Mouse (Mus musculus) kidney, postnatal 0 days (tissue): ENCODE results near the gene Pole2. TPM values are rescaled to one million over a fixed set of nuclear protein-coding genes. Genes with fewer than 3 reads are reported as not detected.

ENCODE experiments used
- ATAC-seq: fragments of 200-750 bp; cut with Nextera tagmentation; replicated peaks from 2 replicates; pipeline ENCODE4 v1.8.0; 2017; ENCODE audit warnings: low read depth, moderate number of reproducible peaks, moderate TSS enrichment, moderate library complexity; ENCODE audit not compliant: low FRiP score
- DNase-seq: peaks from one replicate; pipeline ENCODE4 v3.0.0-alpha.2; 2016; ENCODE audit warnings: low spot score
- H3K27ac ChIP-seq: fragments of 300-500 bp; sonication (generic); 2 replicates; pipeline ENCODE4 v1.5.1; 2014; ENCODE audit warnings: mild to moderate bottlenecking
- H3K27me3 ChIP-seq: fragments of 300-500 bp; sonication (generic); 2 replicates; pipeline ENCODE4 v1.6.1; 2014; ENCODE audit warnings: low read length, mixed read lengths; ENCODE audit not compliant: insufficient read depth
- H3K36me3 ChIP-seq: fragments of 300-500 bp; sonication (generic); 2 replicates; pipeline ENCODE4 v1.6.1; 2014; ENCODE audit warnings: low read length, mixed read lengths; ENCODE audit not compliant: insufficient read depth
- H3K4me1 ChIP-seq: fragments of 300-500 bp; sonication (generic); replicated peaks from 2 replicates; pipeline ENCODE4 v1.6.1; 2014; ENCODE audit warnings: antibody characterized with exemption, low read length, mixed read lengths; ENCODE audit not compliant: insufficient read depth
- H3K4me2 ChIP-seq: fragments of 300-500 bp; sonication (generic); 2 replicates; pipeline ENCODE4 v1.6.1; 2014; ENCODE audit warnings: mild to moderate bottlenecking, low read length, moderate library complexity, mixed read lengths
- H3K4me3 ChIP-seq: fragments of 300-500 bp; sonication (generic); replicated peaks from 2 replicates; pipeline ENCODE4 v1.5.1; 2014; ENCODE audit warnings: low read depth, low read length
- H3K9ac ChIP-seq: fragments of 300-500 bp; sonication (generic); 2 replicates; pipeline ENCODE4 v1.6.1; 2014; ENCODE audit warnings: low read depth, low read length
- H3K9me3 ChIP-seq: fragments of 300-500 bp; sonication (generic); replicated peaks from 2 replicates; pipeline ENCODE4 v1.6.1; 2016; ENCODE audit warnings: low read length, inconsistent platforms, mixed read lengths
- CTCF ChIP-seq: IDR thresholded peaks from 2 replicates; pipeline ENCODE4 v1.5.1; 2016; ENCODE audit warnings: antibody characterized with exemption, low read depth, mild to moderate bottlenecking, moderate library complexity
- WGBS: fragments of 180-500 bp; shearing (Covaris S2); extraction: QIAGEN DNeasy Blood & Tissue Kit; methylation state at CpG from one replicate; pipeline ENCODE4 v1.1.7; 2014; 5-methylcytosine and 5-hydroxymethylcytosine counted together
- polyA plus RNA-seq: library from polyadenylated mRNA; unstranded; fragments of >200 nt; fragmentation: Nextera tagmentation; extraction: Ambion mirVana; gene quantifications from 2 replicates; pipeline ENCODE4 v1.2.1, GENCODE M21; 2015

The Pole2 gene
- polyA plus RNA-seq, 1 experiment from 2014 or later, result 15.3 TPM

DNA sequence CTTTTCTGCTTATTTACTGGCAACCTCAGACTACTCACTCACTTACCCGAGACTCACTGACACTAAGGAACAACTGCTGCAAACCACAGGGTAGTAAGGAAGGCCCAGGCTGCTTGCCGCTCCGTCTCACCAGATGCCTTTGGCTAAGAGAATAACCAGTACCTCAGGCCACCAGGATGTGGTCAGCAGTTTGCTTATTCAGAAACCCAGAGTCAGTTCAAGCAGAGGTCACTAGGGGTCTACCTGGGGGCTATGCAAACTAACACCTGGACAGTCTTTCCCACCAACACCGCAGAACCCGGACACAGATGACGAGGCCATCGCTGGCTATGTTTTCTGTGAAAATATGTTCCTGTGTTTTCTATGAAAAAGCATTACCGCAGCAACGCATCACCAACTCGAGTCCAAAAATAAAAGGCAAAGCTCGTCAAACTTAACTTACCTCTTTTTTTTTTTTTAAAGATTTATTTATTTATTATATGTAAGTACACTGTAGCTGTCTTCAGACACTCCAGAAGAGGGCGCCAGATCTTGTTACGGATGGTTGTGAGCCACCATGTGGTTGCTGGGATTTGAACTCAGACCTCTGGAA, 14.7 kb downstream of the Pole2 start:
- peak; percentile 24; the same call in 1 of the 2 replicates for TF ChIP-seq CTCF
- Histone ChIP-seq H3K27me3 (no peaks in the 10 kb centered on the region), H3K9ac (no peak overlapping the region), H3K4me3 (no peak overlapping the region), H3K36me3 (peaks cover 22% of the 10 kb centered on the region; the same call in 1 of the 2 replicates), H3K27ac (no peak overlapping the region), H3K4me2 (no peak overlapping the region), H3K4me1 (no peaks in the 10 kb centered on the region), H3K9me3 (no peaks in the 10 kb centered on the region)
- DNase-seq, result no peak
- ATAC-seq, result no peak
- WGBS, result 92% methylated on average over 13 of the region's 13 CpGs

DNA sequence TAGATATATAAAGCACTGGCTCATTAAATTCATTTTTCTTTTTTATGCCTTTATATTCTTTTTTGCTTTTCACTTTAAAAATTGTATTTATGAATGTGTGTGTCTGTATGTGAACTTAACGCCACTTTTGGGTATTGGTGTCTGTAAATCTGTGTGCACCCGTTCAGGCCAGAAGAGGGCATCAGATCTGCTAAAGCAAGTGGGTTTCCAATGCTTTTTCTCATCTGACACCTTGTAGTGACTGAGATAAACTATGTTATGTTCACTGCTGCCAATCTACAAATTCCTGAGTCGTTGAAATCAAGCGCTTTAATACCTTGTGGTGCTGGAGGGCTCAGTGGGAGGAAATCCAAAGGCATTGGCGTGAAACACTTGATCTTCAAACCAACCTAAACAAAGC, 16.9 kb downstream of the Pole2 start:
- TF ChIP-seq CTCF, result peak; percentile 69
- H3K27me3 ChIP-seq, result no peaks in the 10 kb centered on the region
- H3K4me1 ChIP-seq, result no peaks in the 10 kb centered on the region
- H3K27ac ChIP-seq, result no peak overlapping the region
- ATAC-seq (no peak), DNase-seq (peak; percentile 35)
- 81% methylated on average over 5 of the region's 5 CpGs for WGBS
- H3K4me2 ChIP-seq, result no peak overlapping the region
- no peaks in the 10 kb centered on the region for H3K9me3 ChIP-seq
- no peak overlapping the region for H3K9ac ChIP-seq
- peaks cover 23% of the 10 kb centered on the region; the same call in 1 of the 2 replicates for H3K36me3 ChIP-seq
- H3K4me3 ChIP-seq, result no peak overlapping the region

DNA sequence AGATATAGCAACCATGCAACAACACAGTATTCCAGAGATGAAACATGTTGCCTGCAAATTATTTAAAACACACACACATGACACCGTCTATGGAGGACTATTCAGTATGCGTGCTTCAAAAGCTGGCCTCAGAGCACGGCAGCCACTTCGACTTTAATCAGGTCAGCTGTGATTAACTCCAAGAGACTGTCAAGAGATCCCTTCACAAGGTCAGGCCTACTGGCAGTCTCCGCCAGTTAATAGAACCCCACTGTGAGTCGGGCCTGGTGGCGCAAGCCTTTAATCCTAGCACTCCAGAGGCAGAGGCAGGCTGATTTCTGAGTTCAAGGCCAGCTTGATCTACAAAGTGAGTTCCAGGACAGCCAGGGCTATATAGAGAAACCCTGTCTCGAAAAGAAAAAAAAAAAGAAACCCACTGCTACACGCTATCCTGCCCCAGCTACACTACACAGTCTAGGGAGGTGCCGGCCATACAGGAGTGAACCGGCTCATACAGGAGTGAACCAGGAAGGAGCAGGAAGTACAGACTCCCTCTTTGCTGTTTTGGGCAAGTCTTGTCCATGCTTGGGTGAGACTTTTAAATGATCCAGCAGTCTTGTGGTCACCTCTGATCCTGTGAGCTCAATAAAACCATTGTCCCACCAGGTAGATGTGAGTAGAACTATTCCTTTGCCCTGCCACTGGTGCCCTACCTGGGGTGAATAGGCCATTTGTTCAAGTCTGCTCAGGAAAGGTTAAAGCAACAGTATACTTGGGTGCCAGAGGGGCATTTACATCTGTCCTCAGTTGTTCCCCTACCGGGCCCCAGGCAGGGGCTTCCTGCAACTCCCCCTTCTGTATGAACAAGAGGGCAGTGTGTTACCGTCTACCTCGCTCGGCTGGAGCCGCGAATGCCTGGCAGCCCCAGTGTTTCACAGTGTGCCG, 17.7 kb downstream of the Pole2 start:
- H3K27me3 ChIP-seq, result no peaks in the 10 kb centered on the region
- no peaks in the 10 kb centered on the region for H3K9me3 ChIP-seq
- peaks cover 23% of the 10 kb centered on the region; the same call in 1 of the 2 replicates for H3K36me3 ChIP-seq
- WGBS, result 84% methylated on average over 18 of the region's 18 CpGs
- H3K9ac ChIP-seq, result no peak overlapping the region
- H3K4me1 ChIP-seq, result no peaks in the 10 kb centered on the region
- no peak for DNase-seq
- TF ChIP-seq CTCF, result no peak
- peak; percentile 26; the same call in 1 of the 2 replicates for ATAC-seq
- H3K4me2 ChIP-seq, result no peak overlapping the region
- H3K27ac ChIP-seq, result no peak overlapping the region
- H3K4me3 ChIP-seq, result no peak overlapping the region

DNA sequence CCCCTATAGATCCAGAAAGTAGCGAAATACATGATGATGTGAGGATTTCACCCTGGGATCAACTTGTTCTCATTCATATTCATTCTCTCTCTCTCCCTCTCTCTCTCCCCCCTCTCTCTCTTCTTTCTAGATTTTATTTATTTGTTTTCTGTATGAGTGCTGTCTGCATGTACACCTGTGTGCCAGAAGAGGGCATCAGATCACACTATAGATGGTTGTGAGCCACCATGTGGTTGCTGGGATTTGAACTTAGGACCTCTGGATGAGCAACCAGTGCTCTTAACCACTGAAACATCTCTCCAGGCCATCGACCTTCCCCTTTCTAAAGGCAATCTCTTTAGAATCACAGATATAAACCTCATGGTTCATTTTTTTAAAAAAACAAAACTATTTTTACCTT, 19.5 kb downstream of the Pole2 start:
- ATAC-seq, result no peak
- H3K36me3 ChIP-seq, result peaks cover 19% of the 10 kb centered on the region; the same call in 1 of the 2 replicates
- H3K4me2 ChIP-seq, result no peak overlapping the region
- H3K4me1 ChIP-seq, result no peaks in the 10 kb centered on the region
- H3K27me3 ChIP-seq, result no peaks in the 10 kb centered on the region
- no peak overlapping the region for H3K4me3 ChIP-seq
- no peak overlapping the region for H3K9ac ChIP-seq
- H3K9me3 ChIP-seq, result no peaks in the 10 kb centered on the region
- WGBS, result 96% methylated on average over 2 of the region's 2 CpGs
- H3K27ac ChIP-seq, result no peak overlapping the region
- DNase-seq, result no peak
- TF ChIP-seq CTCF, result peak; percentile 50

DNA sequence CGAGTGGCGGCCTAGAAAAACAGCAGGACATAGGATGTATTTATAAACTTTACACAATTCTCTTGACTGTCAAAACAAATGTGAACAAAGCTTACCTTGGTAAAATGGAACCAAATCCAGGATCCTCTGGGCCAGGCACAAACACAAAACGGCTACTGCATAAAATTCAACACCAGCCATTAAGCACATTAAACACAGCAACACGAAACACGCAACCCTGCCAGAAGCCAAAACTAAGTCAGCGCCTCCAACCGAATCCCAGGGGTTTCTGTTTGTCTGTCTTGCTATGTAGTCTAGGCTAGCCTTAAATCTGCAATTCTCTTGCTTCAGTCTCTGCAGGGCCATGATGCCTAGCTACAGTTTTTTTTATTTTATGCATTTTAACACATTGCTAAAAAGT, 20.1 kb downstream of the Pole2 start:
- ATAC-seq (no peak), DNase-seq (no peak)
- H3K9ac ChIP-seq, result no peak overlapping the region
- H3K27ac ChIP-seq, result no peak overlapping the region
- no peak overlapping the region for H3K4me2 ChIP-seq
- H3K4me3 ChIP-seq, result no peak overlapping the region
- H3K9me3 ChIP-seq, result no peaks in the 10 kb centered on the region
- 95% methylated on average over 7 of the region's 7 CpGs for WGBS
- 0 out of 2 replicates have a peak, but pooled peaks cover 15% of the 10 kb centered on the region for H3K36me3 ChIP-seq
- H3K4me1 ChIP-seq, result no peaks in the 10 kb centered on the region
- no peaks in the 10 kb centered on the region for H3K27me3 ChIP-seq
- no peak for TF ChIP-seq CTCF

DNA sequence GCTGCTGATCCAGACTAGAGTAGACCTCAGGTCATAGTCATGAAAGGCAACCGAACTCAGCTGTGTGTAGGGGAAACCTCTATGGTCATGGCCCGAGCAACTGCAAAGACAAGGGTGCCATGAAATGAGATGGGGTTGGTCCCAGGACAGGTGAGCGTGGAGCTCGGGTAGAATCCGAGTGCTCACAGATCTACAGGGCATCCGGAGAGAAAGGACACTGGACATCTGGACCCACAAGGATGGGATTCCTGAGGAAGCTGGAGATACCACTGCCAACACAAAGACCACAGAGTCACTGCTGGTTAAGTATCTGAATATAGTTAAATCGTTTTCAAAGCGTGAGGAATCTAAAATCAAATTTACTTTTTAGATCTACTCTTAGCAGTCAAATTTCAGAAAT, 20.6 kb downstream of the Pole2 start:
- Histone ChIP-seq H3K9me3 (no peaks in the 10 kb centered on the region), H3K27ac (no peak overlapping the region), H3K4me1 (no peaks in the 10 kb centered on the region), H3K36me3 (peaks cover 15% of the 10 kb centered on the region; the same call in 1 of the 2 replicates), H3K27me3 (no peaks in the 10 kb centered on the region), H3K4me2 (no peak overlapping the region), H3K9ac (no peak overlapping the region), H3K4me3 (no peak overlapping the region)
- 89% methylated on average over 8 of the region's 8 CpGs for WGBS
- no peak for TF ChIP-seq CTCF
- DNase-seq (no peak), ATAC-seq (no peak)
